Mouse (Mus musculus): ENCODE results near the gene Mboat2.

DNA sequence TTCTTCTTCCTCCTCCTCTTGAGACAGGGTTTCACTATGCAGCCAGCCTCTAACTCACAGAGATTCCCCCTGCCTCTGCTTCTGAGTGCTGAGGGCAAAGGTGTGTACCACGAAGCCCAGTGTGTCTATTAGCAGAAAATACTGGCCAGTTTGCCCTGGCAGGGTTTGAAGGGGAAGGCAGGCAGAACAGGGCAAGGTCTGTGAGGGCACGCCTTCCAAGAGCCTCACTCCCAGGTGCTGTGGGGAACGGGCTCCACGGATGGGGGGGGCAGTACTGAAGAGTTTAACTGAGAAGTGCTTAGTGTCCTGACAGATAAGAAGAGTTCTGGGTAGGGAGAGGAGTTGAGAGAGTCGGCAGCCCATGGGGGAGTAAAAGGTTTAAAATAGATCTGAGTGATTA, 142.9 kb downstream of the Mboat2 start:
- TF ChIP-seq CTCF (IDR thresholded peaks at IDR 0.05; ENCODE audit: borderline replicate concordance, insufficient read depth, low read length) (no peak), POLR2A (IDR thresholded peaks at IDR 0.05; ENCODE audit: low read depth, low read length) (no peak)
